Mouse (Mus musculus) bone marrow, adult 2 months (tissue): ENCODE results near the gene Tssk4. TPM values are rescaled to one million over a fixed set of nuclear protein-coding genes. Genes with fewer than 3 reads are reported as not detected.

Experiments
- H3K27ac ChIP-seq: fragments of 200-500 bp; 2 replicates; pipeline ENCODE4 v1.5.1; 2012; ENCODE audit warnings: low read depth, mild to moderate bottlenecking, control low read depth, inconsistent platforms, low read length; ENCODE audit not compliant: control insufficient read depth, poor library complexity, insufficient read depth
- H3K4me1 ChIP-seq: fragments of 200-500 bp; 2 replicates; pipeline ENCODE4 v1.6.1; 2011; ENCODE audit warnings: low read length; ENCODE audit not compliant: control insufficient read depth, insufficient read depth
- H3K4me3 ChIP-seq: fragments of 200-500 bp; replicated peaks from 2 replicates; pipeline ENCODE3; 2011; ENCODE audit warnings: mild to moderate bottlenecking, low read depth, low read length, control low read depth; ENCODE audit not compliant: control insufficient read depth
- CTCF ChIP-seq: fragments of 200-500 bp; IDR thresholded peaks from 2 replicates; pipeline ENCODE4 v1.5.1; 2011; ENCODE audit warnings: low read length, control low read depth; ENCODE audit not compliant: control insufficient read depth, insufficient read depth
- POLR2A ChIP-seq: fragments of 200-500 bp; IDR thresholded peaks from 2 replicates; pipeline ENCODE4 v1.6.1; 2011; ENCODE audit warnings: low read depth, mild to moderate bottlenecking, control low read depth, low read length, borderline replicate concordance; ENCODE audit not compliant: control insufficient read depth
- WGBS: fragments of 180-500 bp; shearing (Covaris S2); methylation state at CpG from one replicate; pipeline ENCODE4 v1.1.7; 2018; 5-methylcytosine and 5-hydroxymethylcytosine counted together
- polyA plus RNA-seq: library from polyadenylated mRNA; stranded (reverse); fragments of >200 nt; gene quantifications from 2 replicates; pipeline ENCODE4 v1.2.4, GENCODE M21; 2011; ENCODE audit warnings: low replicate concordance; ENCODE audit not compliant: missing spikeins, insufficient read depth, insufficient read length

The Tssk4 gene
- polyA plus RNA-seq = 0.77 and 4.0 TPM in 2 replicates

- WGBS = 81% methylated on average over 2 of the region's 2 CpGs
- TF ChIP-seq POLR2A (no peak), CTCF (no peak)
- H3K4me3 ChIP-seq = no peak within 1 kb of the TSS
- H3K27ac ChIP-seq = no peak within 1 kb of the TSS
- H3K4me1 ChIP-seq = no peaks in the 10 kb centered on the region
Observed at GRCm38 (mm10) chr14:55649884-55650283, at the start of gene Tssk4. Tssk4 (plus strand) TSS chr14:55650184.

- WGBS = 38% methylated on average over 7 of the region's 7 CpGs
- TF ChIP-seq POLR2A (no peak), CTCF (no peak)
- H3K4me1 ChIP-seq = peaks cover 7% of the 10 kb centered on the region; the same call in 1 of the 2 replicates
- H3K27ac ChIP-seq = peak within 1 kb of the TSS; percentile 95
- H3K4me3 ChIP-seq = peak within 1 kb of the TSS; percentile 77
Observed at GRCm38 (mm10) chr14:55603271-55603632, 46.7 kb upstream of the Tssk4 start, which contains the start of gene Irf9. Irf9 (plus strand) TSS chr14:55603571.

GRCm38 (mm10) chr14:55603633-55604576, 46.1 kb upstream of the Tssk4 start:
- WGBS = under 1% methylated on average over 19 of the region's 19 CpGs
- H3K4me1 ChIP-seq = peaks cover 7% of the 10 kb centered on the region; the same call in 1 of the 2 replicates
- TF ChIP-seq CTCF (peak; percentile 98), POLR2A (peak; percentile 47)
- H3K4me3 ChIP-seq = peak overlapping the region; percentile 77
- H3K27ac ChIP-seq = peak overlapping the region; percentile 95

GRCm38 (mm10) chr14:55604823-55605222, 45.2 kb upstream of the Tssk4 start:
- H3K4me3 ChIP-seq = peak overlapping the region; percentile 77
- TF ChIP-seq POLR2A (no peak), CTCF (no peak)
- H3K4me1 ChIP-seq = peaks cover 7% of the 10 kb centered on the region; the same call in 1 of the 2 replicates
- 45% methylated on average over 11 of the region's 11 CpGs for WGBS
- peak overlapping the region; percentile 95 for H3K27ac ChIP-seq

GRCm38 (mm10) chr14:55605743-55606459, 44.1 kb upstream of the Tssk4 start:
- WGBS = 75% methylated on average over 16 of the region's 16 CpGs
- peak overlapping the region; percentile 46 for H3K4me3 ChIP-seq
- no peak overlapping the region for H3K27ac ChIP-seq
- H3K4me1 ChIP-seq = peaks cover 7% of the 10 kb centered on the region; the same call in 1 of the 2 replicates
- no peak for TF ChIP-seq POLR2A
- no peak for TF ChIP-seq CTCF

GRCm38 (mm10) chr14:55608339-55608738, 41.6 kb upstream of the Tssk4 start:
- Histone ChIP-seq H3K27ac (no peak overlapping the region), H3K4me3 (no peak overlapping the region), H3K4me1 (peaks cover 5% of the 10 kb centered on the region; the same call in 1 of the 2 replicates)
- 94% methylated on average over 6 of the region's 6 CpGs for WGBS
- TF ChIP-seq POLR2A = no peak

DNA sequence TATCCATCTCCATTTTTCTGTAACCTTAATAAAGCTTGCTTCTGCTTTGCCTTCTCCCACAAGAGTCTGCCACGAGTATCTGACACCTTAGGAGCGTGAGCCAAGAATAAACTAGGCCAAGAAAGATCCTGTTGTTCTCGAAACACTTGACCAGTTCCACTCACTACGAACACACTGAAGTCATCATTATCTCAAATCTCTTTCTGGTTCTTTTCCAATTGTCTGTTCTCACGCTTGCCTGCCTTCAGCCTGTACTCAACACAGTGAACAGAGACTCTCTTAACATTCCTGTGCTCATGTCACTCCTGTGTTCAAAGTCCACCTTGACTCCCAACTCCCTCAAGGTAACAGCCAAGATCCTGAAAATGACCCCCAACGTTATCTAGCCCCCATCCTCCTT, 36.6 kb upstream of the Tssk4 start:
- TF ChIP-seq CTCF (no peak), POLR2A (no peak)
- Histone ChIP-seq H3K27ac (no peak overlapping the region), H3K4me1 (no peaks in the 10 kb centered on the region; the same call in 1 of the 2 replicates), H3K4me3 (no peak overlapping the region)
- 56% methylated on average over 6 of the region's 6 CpGs for WGBS
